Mouse (Mus musculus) spleen, postnatal 14 days (tissue): ENCODE measurements at regions not wholly inside any gene's neighbourhood (a gene's known extent, or its start where the extent isn't known, plus 50 kb on each side); places are given as distances from the start of the nearest gene placed in this dataset.

Source experiments
- DNase-seq, 2 experiments: peaks; one replicate each; pipeline ENCODE4 v3.0.0; 2021 to 2022; ENCODE audit warnings: low spot score in 2 of 2

DNA sequence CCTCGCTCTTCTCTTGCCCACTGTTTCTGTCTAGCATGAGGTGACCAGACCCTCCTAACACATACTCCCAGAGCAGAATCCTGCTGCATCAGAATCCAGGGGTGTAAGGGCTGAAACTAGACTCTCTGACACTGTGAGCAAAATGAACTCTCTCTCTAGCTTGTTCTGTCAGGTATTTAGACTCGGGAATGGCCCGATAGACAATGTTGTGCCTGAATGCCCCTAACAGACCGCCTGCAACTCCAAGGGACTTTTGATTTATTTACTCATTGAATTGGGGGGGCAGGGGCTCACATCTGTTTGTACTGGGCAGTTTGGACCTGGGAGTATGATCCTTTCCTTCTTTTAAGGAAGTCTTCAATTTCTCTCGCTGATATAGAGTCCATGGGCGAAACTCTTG lies 469.3 kb upstream of the Trpc7 start:
- DNase-seq, result no peak

- no peak for DNase-seq
These were observed 468.6 kb upstream of the Trpc7 start for GRCm38 (mm10) chr13:57364396-57364795.

- no peak for DNase-seq
These were observed 466.8 kb upstream of the Trpc7 start for GRCm38 (mm10) chr13:57362563-57362962.

DNA sequence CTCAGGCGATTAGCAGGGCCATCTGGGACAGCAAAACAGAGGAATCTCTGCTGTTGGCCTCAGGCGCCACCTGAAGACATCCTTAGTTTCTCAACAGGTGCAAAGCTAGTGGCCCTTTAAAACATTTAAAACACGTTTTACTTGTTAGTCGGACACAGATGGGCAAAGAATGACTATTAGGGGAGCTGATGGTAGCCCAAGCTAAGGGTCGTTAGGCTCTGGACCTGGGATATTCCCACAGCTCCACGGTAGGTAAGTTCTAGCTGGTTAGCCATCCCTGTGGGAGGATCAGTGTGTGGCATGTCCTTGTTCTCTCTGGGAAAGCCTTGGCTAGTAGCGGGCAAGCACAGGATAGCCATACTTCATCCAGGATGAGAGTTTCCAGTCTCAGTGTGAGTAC lies 465.5 kb upstream of the Trpc7 start:
- DNase-seq, result no peak

- DNase-seq, result no peak
These were observed 458.8 kb upstream of the Trpc7 start for GRCm38 (mm10) chr13:57354606-57355005.

- no peak for DNase-seq
These were observed 458.2 kb upstream of the Trpc7 start for GRCm38 (mm10) chr13:57353976-57354375.

GRCm38 (mm10) chr13:57350828-57351227 lies 455.0 kb upstream of the Trpc7 start:
- DNase-seq, result no peak

GRCm38 (mm10) chr13:57338676-57339075 lies 442.9 kb upstream of the Trpc7 start:
- no peak for DNase-seq

GRCm38 (mm10) chr13:57336596-57336995 lies 440.8 kb upstream of the Trpc7 start:
- DNase-seq, result no peak

DNA sequence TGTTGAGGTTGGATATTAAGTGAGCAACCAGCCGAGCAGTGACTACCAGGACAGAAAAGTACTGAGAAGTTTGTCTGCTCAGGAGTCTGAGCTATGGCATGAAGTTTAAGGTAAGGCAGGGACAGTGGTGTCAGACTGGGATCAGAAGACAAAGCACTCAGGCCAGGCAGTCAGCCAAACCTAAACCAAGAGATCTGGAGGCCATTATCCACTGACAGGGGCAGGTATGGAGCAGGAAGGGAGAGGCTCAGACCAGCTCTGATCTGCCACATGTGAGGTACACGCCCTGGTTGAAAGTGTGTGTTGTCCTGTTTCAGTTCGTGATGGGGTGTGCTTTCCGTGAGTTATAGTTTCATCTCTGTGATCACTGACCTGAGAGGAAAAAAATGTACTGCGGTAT lies 437.2 kb upstream of the Trpc7 start:
- no peak for DNase-seq

GRCm38 (mm10) chr13:57331868-57332267 lies 436.1 kb upstream of the Trpc7 start:
- DNase-seq, result no peak

GRCm38 (mm10) chr13:57325306-57325925 lies 429.6 kb upstream of the Trpc7 start:
- no peak for DNase-seq

- DNase-seq, result no peak
These were observed 420.6 kb upstream of the Trpc7 start for GRCm38 (mm10) chr13:57316211-57317005.

DNA sequence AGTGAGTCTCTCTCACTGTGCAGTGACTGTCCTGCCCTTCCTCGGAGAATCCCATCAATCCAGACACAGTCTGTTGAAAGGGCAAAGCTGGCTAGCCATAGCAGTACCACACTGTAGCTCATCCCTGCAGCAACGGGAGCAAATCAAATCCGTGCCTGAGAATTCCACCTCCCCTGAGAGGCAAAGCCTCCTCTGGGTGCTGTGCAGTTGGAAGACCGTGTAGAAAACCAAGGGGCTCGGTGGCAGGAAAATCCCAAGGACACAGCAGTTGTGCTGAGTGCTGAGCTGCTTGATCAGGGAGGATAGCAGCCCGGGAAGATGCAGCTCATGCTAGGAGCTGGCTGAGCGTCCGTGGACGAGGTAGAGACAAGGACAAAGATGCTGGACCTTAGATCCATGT lies 418.7 kb upstream of the Trpc7 start:
- no peak for DNase-seq

DNA sequence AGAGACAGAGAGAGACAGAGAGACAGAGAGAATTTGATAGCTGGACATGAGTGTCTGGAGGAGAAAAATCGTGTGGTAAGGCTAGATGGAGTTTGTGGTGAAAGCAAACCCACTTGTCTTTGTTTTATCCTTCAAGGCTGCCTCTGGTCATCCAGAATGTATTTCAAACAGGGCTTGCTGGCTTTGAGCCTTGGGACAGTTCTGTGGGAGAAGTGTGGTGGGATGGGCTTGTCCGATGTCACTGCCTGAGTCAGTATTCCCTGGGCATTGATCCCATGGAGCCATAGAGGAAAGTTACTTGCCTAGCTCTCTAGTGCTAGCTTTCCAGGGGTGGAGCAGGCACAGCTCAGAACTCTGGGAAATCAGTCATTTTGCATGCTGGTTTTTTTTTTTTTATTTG lies 417.9 kb upstream of the Trpc7 start:
- no peak for DNase-seq

DNA sequence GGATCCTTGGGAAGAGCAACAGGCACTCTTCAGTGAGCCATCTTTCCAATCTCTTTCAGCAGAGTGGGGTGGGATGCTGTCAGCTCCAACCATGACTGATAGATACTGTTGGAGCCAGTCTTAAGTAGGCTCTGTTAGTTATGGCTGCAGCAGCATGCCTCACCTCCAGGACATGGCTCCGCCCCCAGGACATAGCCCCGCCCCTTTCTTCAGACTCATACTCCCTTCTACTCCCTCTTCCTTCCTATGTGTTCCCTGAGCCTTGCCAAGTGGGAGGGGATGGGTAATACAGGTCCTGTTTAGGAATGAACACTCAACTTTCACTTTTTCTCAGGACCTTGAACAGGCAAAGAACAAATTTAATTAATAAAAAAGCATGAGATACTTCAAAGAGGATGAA lies 415.4 kb upstream of the Trpc7 start:
- DNase-seq, result no peak

GRCm38 (mm10) chr13:57309618-57310017 lies 413.8 kb upstream of the Trpc7 start:
- no peak for DNase-seq

DNA sequence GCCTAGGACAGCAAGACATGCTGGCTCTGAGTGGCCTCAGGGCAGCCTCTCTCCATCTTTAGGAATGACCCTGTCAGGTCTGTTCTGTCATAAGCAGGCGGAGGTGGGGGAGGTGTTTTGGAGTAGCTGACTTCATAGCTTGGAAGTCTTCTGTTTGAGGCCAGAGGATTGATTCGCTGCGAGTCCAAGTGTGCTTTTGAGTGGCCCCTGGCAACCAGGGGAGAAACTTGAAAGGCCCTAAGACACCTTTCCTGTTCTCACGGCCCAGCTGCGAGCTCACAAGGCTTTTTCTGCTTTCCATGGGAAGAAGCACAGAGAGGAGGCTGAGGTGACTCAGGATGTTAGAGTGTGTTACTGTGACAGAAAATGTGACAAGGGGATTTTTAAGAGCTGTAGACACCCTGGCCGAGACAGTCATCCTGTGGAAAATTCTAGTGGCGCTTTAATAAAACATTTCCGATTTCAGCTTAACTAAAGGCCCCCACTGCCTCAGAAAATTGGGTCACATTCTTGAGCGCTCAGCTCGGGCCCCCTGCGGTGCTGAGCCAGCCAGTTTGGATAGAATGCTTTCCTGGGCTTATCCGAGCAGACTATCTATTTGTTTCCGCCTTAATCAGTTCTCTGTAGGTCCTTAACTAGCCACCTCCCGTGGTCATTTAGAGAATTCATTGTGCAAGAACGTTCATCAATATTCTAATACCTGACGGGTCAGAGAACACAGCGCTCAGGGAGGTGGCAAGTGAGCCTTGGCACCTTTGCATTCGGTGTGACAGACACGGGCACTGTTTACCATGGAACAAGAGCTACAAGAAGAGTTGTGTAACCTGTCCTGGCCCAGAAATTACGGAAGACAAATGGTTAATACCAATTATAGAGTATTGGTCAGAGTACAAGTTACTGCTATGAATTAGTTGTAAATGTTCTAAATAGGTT lies 412.4 kb upstream of the Trpc7 start:
- DNase-seq, result no peak

GRCm38 (mm10) chr13:57305586-57305985 lies 409.8 kb upstream of the Trpc7 start:
- no peak for DNase-seq

GRCm38 (mm10) chr13:57303805-57304204 lies 408.0 kb upstream of the Trpc7 start:
- DNase-seq, result no peak

DNA sequence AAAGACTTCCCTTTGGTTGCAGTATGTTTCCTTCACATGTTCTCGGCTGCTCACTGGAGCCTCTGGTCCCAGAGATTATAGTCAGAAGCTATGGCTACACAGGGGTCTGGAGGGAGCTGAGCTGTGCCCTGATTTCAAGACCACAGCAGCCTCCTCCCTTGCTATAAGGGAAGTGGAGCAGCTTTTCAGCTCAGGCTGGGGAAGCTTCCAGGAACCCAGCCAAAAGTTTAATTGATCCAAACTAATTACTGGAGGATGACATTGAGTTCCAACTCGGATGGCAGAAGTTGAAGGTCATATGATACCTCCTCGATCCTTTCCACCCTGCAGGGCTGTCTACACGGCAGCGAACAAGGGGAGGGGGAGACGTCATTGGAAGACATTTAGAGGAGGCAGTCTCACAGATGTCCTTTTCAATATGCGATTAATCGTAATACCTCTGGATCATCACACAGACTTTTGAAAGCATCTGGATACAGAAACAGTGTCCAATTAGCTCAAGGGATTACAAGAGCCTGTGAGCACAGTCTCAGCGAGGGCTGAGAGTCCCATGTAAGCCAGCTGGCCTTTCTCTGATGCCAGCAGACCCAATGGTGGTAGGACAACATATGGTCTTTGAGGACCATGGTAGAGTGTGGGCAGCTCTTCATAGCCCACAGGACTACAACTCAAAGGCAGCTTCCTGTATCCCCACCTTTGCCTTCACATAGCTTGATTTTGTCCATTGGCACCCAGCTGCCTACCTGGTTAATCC lies 396.1 kb upstream of the Trpc7 start:
- no peak for DNase-seq

- no peak for DNase-seq
These were observed 390.4 kb upstream of the Trpc7 start for GRCm38 (mm10) chr13:57286168-57286567.
